Mouse (Mus musculus): Measurements from ENCODE around the gene Pax8.
A peak's percentile ranks its signal among the peaks of the same experiment; 100 is the strongest.

Gene Pax8

DNA sequence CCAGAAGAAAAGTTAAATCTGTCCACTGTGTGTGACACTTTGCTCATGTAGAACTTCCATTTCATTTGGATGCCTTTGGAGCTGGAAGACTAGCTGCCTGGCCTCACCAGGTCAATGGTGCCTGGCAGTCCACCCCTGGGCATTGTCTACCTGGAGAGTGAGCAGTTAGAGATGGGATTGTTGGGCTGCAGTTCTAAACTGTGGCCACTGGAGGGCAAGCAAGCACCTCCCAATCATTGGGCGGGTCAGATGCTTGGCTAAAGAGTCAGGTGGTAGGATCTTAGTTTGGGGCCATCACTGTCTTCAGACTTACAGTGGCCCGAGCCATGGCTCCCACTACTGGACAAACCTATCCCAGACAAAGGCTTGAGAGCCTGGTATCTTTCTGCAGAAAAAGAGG lies 66.2 kb downstream of the Pax8 start:
- peak; percentile 95 for DNase-seq

DNA sequence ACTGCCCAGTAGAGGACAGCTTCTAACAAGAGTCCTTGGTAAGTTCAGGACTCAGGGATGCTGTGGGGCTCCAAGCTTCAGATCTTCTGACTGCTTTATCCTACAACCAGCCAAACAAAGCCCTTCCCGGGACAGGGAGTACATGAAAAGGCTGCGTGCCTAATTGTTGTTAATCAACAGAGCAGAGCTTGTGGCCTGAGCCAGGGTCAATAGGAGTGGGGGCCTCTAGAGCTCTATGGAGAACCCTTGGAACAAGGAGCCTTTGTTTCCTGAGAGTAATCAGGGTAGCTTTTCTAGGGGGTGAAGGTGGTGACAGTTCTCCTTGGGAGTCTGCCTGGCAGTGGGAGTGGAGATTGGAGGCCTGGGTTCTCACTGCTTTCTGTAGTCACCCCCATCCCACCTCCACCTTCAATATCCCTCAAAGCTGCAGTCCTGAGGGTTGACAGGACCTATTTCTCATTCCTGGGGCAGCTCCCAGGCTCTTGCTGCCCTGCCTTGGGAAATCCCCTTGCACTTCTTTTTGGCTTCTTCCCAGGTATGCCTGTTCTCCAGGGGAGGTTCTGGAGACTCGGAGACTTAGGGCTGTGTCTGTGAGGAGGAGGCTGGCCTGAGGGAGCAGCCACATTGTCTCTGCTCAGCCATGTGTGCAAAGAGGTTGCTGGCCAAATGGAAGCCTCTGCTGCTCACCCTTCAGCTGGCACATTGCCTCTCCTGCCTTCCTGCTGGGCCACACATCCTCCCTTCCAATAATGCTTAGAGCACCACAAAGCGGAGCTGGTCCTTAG lies 67.5 kb downstream of the Pax8 start:
- DNase-seq: no peak

- peak; percentile 94 for DNase-seq
These were observed 69.9 kb downstream of the Pax8 start for GRCm38 (mm10) chr2:24405345-24406012.

DNA sequence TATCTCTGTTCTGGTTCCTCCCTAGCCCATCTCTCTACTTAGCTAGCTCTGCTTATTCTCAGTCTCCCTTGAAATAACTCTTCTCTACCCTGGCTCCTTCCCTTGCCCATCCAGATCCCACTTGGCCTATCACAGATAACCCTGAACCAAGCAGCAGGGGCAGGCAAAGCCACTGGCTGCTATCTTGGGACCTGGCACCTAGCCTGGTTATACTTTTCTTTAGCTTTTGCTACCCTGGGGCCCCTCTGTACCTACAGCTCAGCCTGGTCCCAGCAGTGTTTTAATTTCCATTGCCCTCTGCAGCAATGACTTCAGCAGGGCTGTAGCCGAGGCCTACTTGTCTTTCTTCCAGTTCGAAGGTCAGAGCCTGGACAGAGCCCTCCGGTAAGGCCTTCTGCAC lies 74.7 kb downstream of the Pax8 start:
- DNase-seq: no peak

GRCm38 (mm10) chr2:24397115-24397514 lies 78.3 kb downstream of the Pax8 start:
- DNase-seq: peak; percentile 55

GRCm38 (mm10) chr2:24393251-24393650 lies 82.1 kb downstream of the Pax8 start:
- peak; percentile 78 for DNase-seq

DNA sequence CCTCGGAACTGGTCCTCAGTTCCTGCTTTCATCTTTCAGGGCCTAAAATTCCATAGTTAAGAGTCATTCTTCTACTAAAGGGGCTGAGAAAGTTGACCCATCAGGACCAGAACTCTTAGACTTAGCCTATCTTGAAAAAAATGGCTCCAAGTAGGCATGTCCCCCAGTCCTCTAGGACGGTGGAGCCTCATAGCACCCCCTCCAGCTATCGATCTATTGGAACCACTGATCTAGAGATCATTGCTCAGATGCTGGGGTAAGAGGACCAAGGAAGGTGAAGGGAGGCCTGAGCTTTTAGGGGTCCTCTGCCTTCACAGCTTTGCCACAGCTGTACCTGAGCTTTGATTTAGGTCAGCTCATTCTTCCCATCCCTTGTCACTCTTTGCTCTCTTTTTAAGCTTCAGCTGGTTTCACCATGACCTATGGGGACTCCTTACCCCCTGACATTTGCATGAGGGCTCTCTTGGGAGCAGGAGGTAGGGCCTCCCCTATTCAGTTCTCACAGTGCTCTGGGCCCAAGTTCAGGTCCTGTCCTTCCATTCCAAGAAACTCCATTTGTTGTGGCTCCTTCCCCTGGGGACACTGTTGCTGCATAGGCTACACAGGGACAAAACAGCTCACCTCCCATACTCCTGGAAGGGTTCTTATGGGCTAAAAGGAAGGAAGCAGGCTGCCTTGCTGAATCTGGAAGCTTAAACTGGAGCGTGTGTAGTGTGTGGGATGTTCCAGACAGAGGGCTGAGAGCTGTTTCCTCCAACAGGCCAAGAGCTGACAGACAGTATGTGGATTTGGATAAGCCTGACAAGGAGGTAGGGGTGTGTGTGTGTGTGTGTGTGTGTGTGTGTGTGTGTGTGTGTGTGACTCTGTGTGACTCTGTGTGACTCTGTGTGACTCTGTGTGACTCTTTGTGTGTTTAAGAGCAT lies 87.8 kb downstream of the Pax8 start:
- DNase-seq: peak; percentile 82

DNA sequence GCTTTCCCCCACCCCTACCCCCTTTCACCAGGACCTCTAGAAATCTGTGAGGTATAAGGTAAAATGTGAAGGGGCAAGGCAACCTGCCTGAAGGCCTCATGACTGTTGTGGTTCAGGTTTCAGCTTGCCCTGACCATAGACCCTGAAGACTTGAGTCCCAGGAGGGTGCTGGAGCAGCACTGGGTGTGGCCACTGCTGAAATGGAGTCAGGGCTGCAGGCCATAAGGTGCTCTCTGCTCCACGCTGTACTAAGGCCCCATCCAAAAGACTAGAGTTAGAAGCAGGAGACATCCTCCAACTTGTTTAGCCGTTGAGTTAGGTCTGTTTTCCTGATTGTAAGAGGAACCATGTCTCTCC lies 88.5 kb downstream of the Pax8 start:
- peak; percentile 74 for DNase-seq

GRCm38 (mm10) chr2:24386158-24386963 lies 89.0 kb downstream of the Pax8 start:
- DNase-seq: peak; percentile 94

- DNase-seq: peak; percentile 87
These were observed 90.1 kb downstream of the Pax8 start for GRCm38 (mm10) chr2:24385111-24385961.

DNA sequence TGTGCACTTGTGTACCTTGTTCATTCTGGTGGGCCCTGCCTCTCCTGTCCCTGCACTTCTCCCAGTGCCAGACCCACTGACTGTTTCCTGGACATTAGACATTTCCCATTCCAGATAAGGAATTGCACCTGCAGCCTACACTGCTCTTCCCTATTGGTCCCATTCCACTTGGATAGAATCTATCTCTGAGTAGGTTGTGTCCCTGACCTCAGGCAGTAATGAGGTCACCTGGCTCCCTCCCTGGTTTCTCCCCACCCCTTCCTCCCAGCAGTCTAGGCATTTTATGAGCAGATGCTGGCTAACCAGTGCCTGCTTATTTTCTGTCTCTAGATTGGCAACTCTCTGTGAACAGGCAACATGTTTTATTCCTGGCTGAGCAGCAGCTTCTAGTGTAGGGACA lies 91.0 kb downstream of the Pax8 start:
- peak; percentile 75 for DNase-seq

DNA sequence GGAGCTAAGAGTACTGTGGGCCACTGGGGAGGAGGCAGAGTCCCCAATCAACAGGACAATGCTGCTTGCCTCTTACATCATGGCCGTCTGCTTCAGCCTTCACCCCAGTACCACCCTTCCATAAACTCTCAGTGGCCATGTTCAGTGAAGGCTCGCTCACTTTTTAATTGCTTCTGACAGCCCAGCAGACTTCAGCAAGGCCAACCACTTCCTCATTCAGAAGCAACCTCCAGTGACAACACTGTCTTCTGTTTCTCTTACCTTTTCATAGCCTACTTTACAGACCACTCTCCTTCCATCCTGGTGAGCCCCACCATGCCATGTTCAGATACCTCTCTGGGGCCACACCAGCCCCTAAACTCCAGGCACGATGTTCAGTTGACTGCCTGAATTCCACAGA lies 91.8 kb downstream of the Pax8 start:
- peak; percentile 62 for DNase-seq

- DNase-seq: peak; percentile 66
These were observed 92.8 kb downstream of the Pax8 start for GRCm38 (mm10) chr2:24382456-24383230.

DNA sequence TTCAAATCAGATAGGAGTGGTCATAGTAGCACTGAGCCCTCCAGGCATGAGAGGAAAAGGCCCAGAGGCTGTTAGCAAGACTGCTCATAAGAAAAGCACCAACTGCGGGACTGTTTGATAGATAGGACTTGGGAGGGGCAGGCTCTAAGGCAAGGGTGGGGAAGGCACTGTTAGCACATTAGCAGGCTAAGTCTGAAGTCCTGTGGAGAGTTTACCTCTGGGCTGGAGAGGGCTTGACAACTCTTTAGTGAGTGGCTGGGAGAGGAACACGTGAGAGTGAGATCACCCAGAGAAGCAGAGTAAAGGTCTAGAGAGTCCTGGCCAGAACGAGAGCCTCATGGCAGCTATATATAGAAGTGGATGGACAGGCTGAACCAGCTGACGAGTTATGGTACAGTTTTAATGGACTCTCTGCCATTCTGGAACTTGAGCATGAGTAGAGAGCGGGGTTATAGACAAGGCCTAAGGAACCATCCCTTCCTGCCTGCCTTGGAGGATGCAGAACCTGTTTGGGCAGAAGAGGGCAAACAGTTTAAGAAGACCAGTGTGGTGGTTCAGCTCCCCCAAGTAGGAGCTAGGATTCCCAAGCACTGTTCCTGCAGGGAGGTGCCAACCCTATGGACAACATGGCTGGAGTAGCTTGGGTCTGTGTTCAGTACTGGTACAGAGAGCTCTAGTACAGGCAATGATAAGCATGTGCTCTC lies 96.5 kb downstream of the Pax8 start:
- DNase-seq: peak; percentile 71

Data from heart, adult 11 months (tissue).